Mouse (Mus musculus) spleen, postnatal 36 days (tissue): Measurements from ENCODE around the gene Msi2.

Experiments used
- DNase-seq, 2 experiments: peaks; one replicate each; pipeline ENCODE4 v3.0.0; 2022; ENCODE audit warnings: low spot score in 2 of 2, mixed read lengths in 1 of 2

Gene Msi2

GRCm38 (mm10) chr11:88406408-88406915, 311.9 kb downstream of the Msi2 start:
- DNase-seq = no peak

- no peak for DNase-seq
Observed at GRCm38 (mm10) chr11:88404816-88405613, 313.3 kb downstream of the Msi2 start.

- peak in 1 of 2 experiments; percentile 12 for DNase-seq
Observed at GRCm38 (mm10) chr11:88404247-88404677, 314.1 kb downstream of the Msi2 start.

- no peak for DNase-seq
Observed at GRCm38 (mm10) chr11:88402290-88402689, 316.0 kb downstream of the Msi2 start.

GRCm38 (mm10) chr11:88401333-88401732, 317.0 kb downstream of the Msi2 start:
- no peak for DNase-seq

- no peak for DNase-seq
Observed at GRCm38 (mm10) chr11:88400926-88401325, 317.4 kb downstream of the Msi2 start.

GRCm38 (mm10) chr11:88400235-88400634, 318.1 kb downstream of the Msi2 start:
- DNase-seq = no peak

- DNase-seq = no peak
Observed at GRCm38 (mm10) chr11:88399431-88399830, 318.9 kb downstream of the Msi2 start.

GRCm38 (mm10) chr11:88399028-88399427, 319.3 kb downstream of the Msi2 start:
- DNase-seq = no peak

- no peak for DNase-seq
Observed at GRCm38 (mm10) chr11:88395076-88395990, 323.0 kb downstream of the Msi2 start.

- DNase-seq = no peak
Observed at GRCm38 (mm10) chr11:88394341-88395075, 323.8 kb downstream of the Msi2 start.

GRCm38 (mm10) chr11:88392715-88393114, 325.6 kb downstream of the Msi2 start:
- no peak for DNase-seq

GRCm38 (mm10) chr11:88391181-88391814, 327.0 kb downstream of the Msi2 start:
- no peak for DNase-seq

GRCm38 (mm10) chr11:88389530-88389929, 328.8 kb downstream of the Msi2 start:
- no peak for DNase-seq

GRCm38 (mm10) chr11:88386916-88387315, 331.4 kb downstream of the Msi2 start:
- no peak for DNase-seq

GRCm38 (mm10) chr11:88382449-88382848, 335.9 kb downstream of the Msi2 start:
- DNase-seq = no peak

GRCm38 (mm10) chr11:88381145-88381909, 337.0 kb downstream of the Msi2 start:
- no peak for DNase-seq

- no peak for DNase-seq
Observed at GRCm38 (mm10) chr11:88379635-88380034, 338.7 kb downstream of the Msi2 start.

GRCm38 (mm10) chr11:88378686-88379339, 339.5 kb downstream of the Msi2 start:
- no peak for DNase-seq

GRCm38 (mm10) chr11:88372589-88372988, 345.7 kb downstream of the Msi2 start:
- DNase-seq = no peak
